In the genomic region with DNA sequence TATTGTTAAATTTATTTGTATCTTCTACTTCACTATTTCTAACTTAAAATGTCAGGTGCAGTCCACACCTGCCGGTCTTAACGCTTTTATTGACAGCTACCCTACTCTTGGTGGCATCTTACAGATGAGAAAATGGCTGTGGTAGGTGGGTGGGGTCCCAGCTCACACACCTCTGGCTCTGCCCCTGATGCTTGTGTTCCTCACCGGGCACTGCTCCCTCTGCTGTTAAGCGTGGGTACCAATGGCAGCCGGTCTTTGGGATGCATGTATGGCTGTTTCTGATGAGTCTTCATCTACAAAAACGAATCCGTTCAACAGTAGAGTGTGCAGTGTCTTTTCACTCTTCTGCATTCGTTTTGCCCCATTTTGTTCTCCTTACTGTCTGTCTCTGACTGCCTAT, we compare ENCODE assay signal across 8 mouse cellular contexts. TPM values are rescaled to one million over a fixed set of nuclear protein-coding genes. Genes with fewer than 3 reads are reported as not detected.
DNase-seq lines count a peak whose midpoint lies in the region; ATAC-seq and TF ChIP-seq lines count a peak whose summit lies in the region.

No protein-coding gene starts in this region.

- intact Hi-C loops in gastrocnemius, adult 2 months (cut with DNase I) = no loop called here

- H3K4me3 ChIP-seq in gastrocnemius, adult 2 months = no peak overlapping the region
- no peak overlapping the region for H3K4me3 ChIP-seq in midbrain, embryonic 11.5 days (ENCODE audit: low read depth, low read length)
- no peak overlapping the region for H3K4me3 ChIP-seq in midbrain, embryonic 16.5 days (ENCODE audit: low read depth, low read length)

- no peak overlapping the region for H3K4me2 ChIP-seq in midbrain, embryonic 11.5 days
- no peak overlapping the region for H3K4me2 ChIP-seq in midbrain, embryonic 16.5 days (ENCODE audit: low read length)

- no peak for DNase-seq in gastrocnemius, adult 2 months
- DNase-seq in gastrocnemius, postnatal 10 days = no peak
- peak; percentile 59 for DNase-seq in midbrain, embryonic 11.5 days (ENCODE audit: low spot score, missing footprints)
- DNase-seq in retina, postnatal 7 days (ENCODE audit: low read depth, low spot score) = peak; percentile 14
- DNase-seq in Muller cell, postnatal 12 days (ENCODE audit: inconsistent ontology term) = no peak
- no peak for DNase-seq in adrenal gland, postnatal 25 days

- ATAC-seq in midbrain, embryonic 11.5 days (ENCODE audit: low FRiP score) = no peak
- ATAC-seq in midbrain, embryonic 16.5 days = no peak; the same call in 1 of the 2 replicates
- ATAC-seq in common myeloid progenitor, adult 5-6 weeks (replicated peaks; ENCODE audit: low read depth, poor library complexity, severe bottlenecking) = peak; percentile 56; the same call in 1 of the 2 replicates

- no peak overlapping the region for H3K27ac ChIP-seq in gastrocnemius, adult 2 months
- no peak overlapping the region for H3K27ac ChIP-seq in midbrain, embryonic 11.5 days (ENCODE audit: low read depth, low read length)
- H3K27ac ChIP-seq in midbrain, embryonic 16.5 days (ENCODE audit: low read length) = no peak overlapping the region

- peaks cover 3% of the 10 kb centered on the region; the same call in 1 of the 2 replicates for H3K4me1 ChIP-seq in midbrain, embryonic 11.5 days (ENCODE audit: control insufficient read depth, insufficient read depth, low read length)
- no peaks in the 10 kb centered on the region for H3K4me1 ChIP-seq in midbrain, embryonic 16.5 days (ENCODE audit: control insufficient read depth, insufficient read depth, low read length)

- peaks cover 3% of the 10 kb centered on the region; the same call in 1 of the 2 replicates for H3K36me3 ChIP-seq in midbrain, embryonic 11.5 days (ENCODE audit: control insufficient read depth, insufficient read depth, low read length)
- H3K36me3 ChIP-seq in midbrain, embryonic 16.5 days (ENCODE audit: control insufficient read depth, insufficient read depth, low read length) = 0 out of 2 replicates have a peak, but pooled peaks cover 5% of the 10 kb centered on the region

- H3K9ac ChIP-seq in midbrain, embryonic 11.5 days (ENCODE audit: low read length) = no peak overlapping the region
- no peak overlapping the region for H3K9ac ChIP-seq in midbrain, embryonic 16.5 days (ENCODE audit: low read depth, low read length)

- WGBS in midbrain, embryonic 11.5 days = 63% methylated on average over 8 of the region's 8 CpGs
- 63% methylated on average over 8 of the region's 8 CpGs for WGBS in midbrain, embryonic 16.5 days

- H3K27me3 ChIP-seq in midbrain, embryonic 11.5 days (ENCODE audit: control insufficient read depth, insufficient read depth, low read length) = no peaks in the 10 kb centered on the region
- no peaks in the 10 kb centered on the region for H3K27me3 ChIP-seq in midbrain, embryonic 16.5 days (ENCODE audit: control insufficient read depth, insufficient read depth, low read depth, low read length)

- peak; percentile 31 for TF ChIP-seq CTCF in gastrocnemius, adult 2 months (IDR thresholded peaks at IDR 0.05)

- no peaks in the 10 kb centered on the region for H3K9me3 ChIP-seq in midbrain, embryonic 11.5 days (ENCODE audit: control insufficient read depth, low read length)
- no peaks in the 10 kb centered on the region for H3K9me3 ChIP-seq in midbrain, embryonic 16.5 days (replicated peaks; ENCODE audit: control insufficient read depth, low read length, poor library complexity, severe bottlenecking)

RNA-seq across cellular contexts. Expression of gene Cacna1c, which starts 9.6 kb away (rescaled TPM):
- 1 to 10 TPM; 1.7 to 1.9 TPM for total RNA-seq in gastrocnemius, adult 2 months (2021)
- 1 to 10 TPM; 5.2 to 7.3 TPM for total RNA-seq in gastrocnemius, postnatal 10 days (2021)
- 2.0 and 2.1 TPM in 2 replicates for polyA plus RNA-seq in midbrain, embryonic 11.5 days (2014; fragmentation: Nextera tagmentation; extraction: Ambion mirVana)
- polyA plus RNA-seq in midbrain, embryonic 16.5 days (2015; fragmentation: Nextera tagmentation; extraction: Ambion mirVana) = 8.1 and 8.3 TPM in 2 replicates
- total RNA-seq in common myeloid progenitor, adult 5-6 weeks (2017) = 0.05 TPM in 1 of 2 replicates, not detected in the other
- 104 and 106 TPM in 2 replicates for total RNA-seq in adrenal gland, postnatal 25 days (2021)

RNA-seq across cellular contexts. Expression of gene Dcp1b, which starts 11.6 kb away (rescaled TPM):
- 1 to 10 TPM; 4.3 to 4.8 TPM for total RNA-seq in gastrocnemius, adult 2 months (2021)
- 1 to 10 TPM; 5.1 to 7.4 TPM for total RNA-seq in gastrocnemius, postnatal 10 days (2021)
- polyA plus RNA-seq in midbrain, embryonic 11.5 days (2014; fragmentation: Nextera tagmentation; extraction: Ambion mirVana) = 9.9 and 11.2 TPM in 2 replicates
- 13.4 and 13.8 TPM in 2 replicates for polyA plus RNA-seq in midbrain, embryonic 16.5 days (2015; fragmentation: Nextera tagmentation; extraction: Ambion mirVana)
- 9.0 and 10.6 TPM in 2 replicates for total RNA-seq in common myeloid progenitor, adult 5-6 weeks (2017)
- total RNA-seq in adrenal gland, postnatal 25 days (2021) = 16.1 and 18.0 TPM in 2 replicates

RNA-seq across cellular contexts. Expression of gene Cacna2d4, which starts 49.7 kb away (rescaled TPM):
- 1 to 10 TPM in 1 of 2 experiments, under 1 TPM in 1; 0.33 to 2.7 TPM for total RNA-seq in gastrocnemius, adult 2 months (2021)
- under 1 TPM; 0.82 to 0.97 TPM for total RNA-seq in gastrocnemius, postnatal 10 days (2021)
- polyA plus RNA-seq in midbrain, embryonic 11.5 days (2014; fragmentation: Nextera tagmentation; extraction: Ambion mirVana) = 0.05 TPM in 1 of 2 replicates, not detected in the other
- 0.47 and 0.63 TPM in 2 replicates for polyA plus RNA-seq in midbrain, embryonic 16.5 days (2015; fragmentation: Nextera tagmentation; extraction: Ambion mirVana)
- 0.18 and 0.34 TPM in 2 replicates for total RNA-seq in common myeloid progenitor, adult 5-6 weeks (2017)
- total RNA-seq in adrenal gland, postnatal 25 days (2021) = not detected in 2 replicates

Comparison
In these comparisons a context has a peak if more than half of its experiments do, and no peak if none do; other contexts are left out.
1. DNase-seq: peak in midbrain, embryonic 11.5 days (single experiment) and retina, postnatal 7 days (single experiment); none in gastrocnemius, adult 2 months (single experiment), gastrocnemius, postnatal 10 days (single experiment), Muller cell, postnatal 12 days (single experiment) and adrenal gland, postnatal 25 days (single experiment).
2. RNA of gene Cacna1c, which starts 9.6 kb away (total RNA-seq): 104 to 106 TPM in adrenal gland, postnatal 25 days; 5.2 to 7.3 TPM in gastrocnemius, postnatal 10 days, 1.7 to 1.9 TPM in gastrocnemius, adult 2 months and 0.05 TPM in common myeloid progenitor, adult 5-6 weeks; every median in the first group is over 10 times any median in the second.